Mouse (Mus musculus): ENCODE results near the gene St13.

St13 gene

DNA sequence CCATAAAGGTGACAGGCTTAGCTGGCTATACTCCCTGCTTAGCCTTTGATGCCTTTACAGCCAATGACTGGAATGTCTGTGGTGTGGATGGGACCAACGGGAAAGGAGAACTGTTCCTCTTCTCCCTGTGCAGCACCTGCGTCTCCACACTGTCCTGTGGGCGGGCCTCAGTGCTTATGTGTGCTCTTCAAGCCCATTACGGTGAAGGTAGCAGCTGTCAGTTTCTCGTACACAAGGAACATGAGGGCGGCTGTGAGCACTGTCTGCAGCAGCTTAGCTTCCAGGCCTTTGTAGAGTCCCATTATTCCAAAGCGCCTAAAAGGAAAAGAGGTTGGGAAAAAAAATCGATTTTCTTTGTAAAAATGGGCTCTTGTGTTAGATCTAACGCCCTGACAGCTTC, 80.4 kb downstream of the St13 start:
- DNase-seq (ENCODE audit: low spot score) = no peak

DNA sequence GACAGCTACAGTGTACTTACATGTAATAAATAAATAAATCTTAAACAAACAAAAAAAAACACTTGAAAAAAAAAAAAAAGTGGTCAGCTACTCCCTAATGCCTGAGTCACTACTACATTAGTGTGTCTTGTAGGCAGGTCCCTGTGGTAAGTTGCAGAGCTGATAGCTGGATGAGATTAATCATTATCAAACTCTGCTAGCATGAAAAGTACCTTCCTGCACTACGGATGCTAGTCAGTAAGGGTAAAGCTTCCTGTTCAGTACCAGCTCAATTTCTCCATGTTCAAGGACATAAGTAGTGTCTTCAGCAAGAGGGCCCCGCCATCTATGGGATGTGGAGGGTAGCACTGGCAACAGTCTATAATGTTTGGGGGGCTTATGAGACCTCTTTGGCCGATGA, 85.9 kb downstream of the St13 start:
- no peak for DNase-seq (ENCODE audit: low spot score)

Measured in testis, postnatal 10 days (tissue).